Mouse (Mus musculus) gastrocnemius, postnatal 14 days (tissue): ENCODE data around the gene Grid2ip. TPM values are rescaled to one million over a fixed set of nuclear protein-coding genes. Genes with fewer than 3 reads are reported as not detected.
"Not testable (repeated sequence)": the region's sequence is repeated elsewhere in the genome, so short reads cannot be mapped to it uniquely, and the experiment has no call there.

Experiments
- DNase-seq: peaks from one replicate; pipeline ENCODE4 v3.0.0; 2021; ENCODE audit warnings: mixed read lengths
- intact Hi-C: fragments of 180-260 bp; cut with DNase I; formaldehyde crosslinking; loops from one replicate; pipeline ENCODE4 v1.15.1; 2025; ENCODE audit warnings: low total_unique reads
- total RNA-seq, 2 experiments: library from RNA; stranded (reverse); gene quantifications; 2 replicates each; pipeline ENCODE4 v1.2.3; 2021

Gene Grid2ip
- total RNA-seq, 2 experiments from 2014 or later: not detected

GRCm38 (mm10) chr5:143360000-143360399, 2.9 kb downstream of the Grid2ip start:
- intact Hi-C loops: no loop called here
- DNase-seq: no peak

GRCm38 (mm10) chr5:143361428-143361827, 4.3 kb downstream of the Grid2ip start:
- DNase-seq: no peak
- intact Hi-C loops: no loop called here

GRCm38 (mm10) chr5:143363678-143364615, 6.8 kb downstream of the Grid2ip start:
- no peak for DNase-seq
- intact Hi-C loops: no loop called here

- intact Hi-C loops: no loop called here
- no peak for DNase-seq
Measured at GRCm38 (mm10) chr5:143367931-143368330, 10.8 kb downstream of the Grid2ip start.

- DNase-seq: no peak
- intact Hi-C loops: no loop called here
Measured at GRCm38 (mm10) chr5:143369611-143370255, 12.6 kb downstream of the Grid2ip start.

GRCm38 (mm10) chr5:143370416-143371145, 13.4 kb downstream of the Grid2ip start:
- intact Hi-C loops: no loop called here
- no peak for DNase-seq

GRCm38 (mm10) chr5:143371146-143371510, 14.0 kb downstream of the Grid2ip start:
- intact Hi-C loops: no loop called here

GRCm38 (mm10) chr5:143372818-143373217, 15.7 kb downstream of the Grid2ip start:
- DNase-seq: no peak

More at GRCm38 (mm10) chr5:143371146-143371510, 14.0 kb downstream of the Grid2ip start:
- DNase-seq: no peak

GRCm38 (mm10) chr5:143375242-143375641, 18.1 kb downstream of the Grid2ip start:
- intact Hi-C loops: loop anchor here (5.0 kb wide), 1 partner anchor 47 kb away; no protein-coding TSS in a partner anchor

More at GRCm38 (mm10) chr5:143372818-143373217, 15.7 kb downstream of the Grid2ip start:
- intact Hi-C loops: no loop called here

GRCm38 (mm10) chr5:143376156-143376555, 19.0 kb downstream of the Grid2ip start:
- intact Hi-C loops: loop anchor here (5.0 kb wide), 1 partner anchor 46 kb away; no protein-coding TSS in a partner anchor
- DNase-seq: no peak

More at GRCm38 (mm10) chr5:143375242-143375641, 18.1 kb downstream of the Grid2ip start:
- peak; percentile 60 for DNase-seq

- intact Hi-C loops: no loop called here
- DNase-seq: no peak
Measured at GRCm38 (mm10) chr5:143386797-143387621, 29.9 kb downstream of the Grid2ip start.

GRCm38 (mm10) chr5:143394184-143394583, 37.0 kb downstream of the Grid2ip start:
- DNase-seq: no peak
- intact Hi-C loops: no loop called here

- intact Hi-C loops, DNase-seq: not testable (repeated sequence)
Measured at GRCm38 (mm10) chr5:143394966-143395365, 37.8 kb downstream of the Grid2ip start.

GRCm38 (mm10) chr5:143395649-143396048, 38.5 kb downstream of the Grid2ip start:
- intact Hi-C loops: no loop called here
- no peak for DNase-seq

- DNase-seq: no peak
- intact Hi-C loops: no loop called here
Measured at GRCm38 (mm10) chr5:143400501-143400900, 43.4 kb downstream of the Grid2ip start.

GRCm38 (mm10) chr5:143401556-143401955, 44.4 kb downstream of the Grid2ip start:
- DNase-seq: no peak
- intact Hi-C loops: no loop called here

GRCm38 (mm10) chr5:143403221-143404147, 46.3 kb downstream of the Grid2ip start, which contains the start of gene Kdelr2:
Gene Kdelr2 (plus strand): TSS chr5:143403838.
- intact Hi-C loops: no loop called here
- peak; percentile 94 for DNase-seq
